Mouse (Mus musculus): ENCODE measurements around the gene Shroom3. TPM values are rescaled to one million over a fixed set of nuclear protein-coding genes. Genes with fewer than 3 reads are reported as not detected.

The Shroom3 gene
- polyA plus RNA-seq, 1 experiment: 18.6 TPM

- 69% methylated on average over 6 of the region's 6 CpGs for WGBS
- Histone ChIP-seq H3K27ac (ENCODE audit: insufficient read depth, low read depth, low read length) (no peak overlapping the region), H3K36me3 (ENCODE audit: control insufficient read depth, insufficient read depth, low read length) (no peaks in the 10 kb centered on the region), H3K4me3 (ENCODE audit: insufficient read depth, low read depth, low read length) (no peak overlapping the region), H3K4me1 (ENCODE audit: control insufficient read depth, insufficient read depth, low read length) (peaks cover 5% of the 10 kb centered on the region; the same call in 1 of the 2 replicates), H3K27me3 (replicated peaks; ENCODE audit: control insufficient read depth, insufficient read depth, low read length) (no peaks in the 10 kb centered on the region)
- DNase-seq: no peak
- TF ChIP-seq CTCF (conservative IDR thresholded peaks at IDR 0.05; ENCODE audit: insufficient read depth, insufficient read length, low read depth, low read length) (no peak), POLR2A (IDR thresholded peaks at IDR 0.05; ENCODE audit: low read depth, low read length) (no peak)
Observed at GRCm38 (mm10) chr5:92849743-92850142, 166.5 kb downstream of the Shroom3 start.

- DNase-seq: no peak
- H3K27me3 ChIP-seq (replicated peaks; ENCODE audit: control insufficient read depth, insufficient read depth, low read length): no peaks in the 10 kb centered on the region
- no peaks in the 10 kb centered on the region for H3K36me3 ChIP-seq (ENCODE audit: control insufficient read depth, insufficient read depth, low read length)
- H3K4me1 ChIP-seq (ENCODE audit: control insufficient read depth, insufficient read depth, low read length): peaks cover 6% of the 10 kb centered on the region; the same call in 1 of the 2 replicates
- no peak overlapping the region for H3K4me3 ChIP-seq (ENCODE audit: insufficient read depth, low read depth, low read length)
- no peak overlapping the region for H3K27ac ChIP-seq (ENCODE audit: insufficient read depth, low read depth, low read length)
- 45% methylated on average over 3 of the region's 3 CpGs for WGBS
- TF ChIP-seq POLR2A (IDR thresholded peaks at IDR 0.05; ENCODE audit: low read depth, low read length): no peak
- TF ChIP-seq CTCF (conservative IDR thresholded peaks at IDR 0.05; ENCODE audit: insufficient read depth, insufficient read length, low read depth, low read length): no peak
Observed at GRCm38 (mm10) chr5:92850925-92851324, 167.7 kb downstream of the Shroom3 start.

DNA sequence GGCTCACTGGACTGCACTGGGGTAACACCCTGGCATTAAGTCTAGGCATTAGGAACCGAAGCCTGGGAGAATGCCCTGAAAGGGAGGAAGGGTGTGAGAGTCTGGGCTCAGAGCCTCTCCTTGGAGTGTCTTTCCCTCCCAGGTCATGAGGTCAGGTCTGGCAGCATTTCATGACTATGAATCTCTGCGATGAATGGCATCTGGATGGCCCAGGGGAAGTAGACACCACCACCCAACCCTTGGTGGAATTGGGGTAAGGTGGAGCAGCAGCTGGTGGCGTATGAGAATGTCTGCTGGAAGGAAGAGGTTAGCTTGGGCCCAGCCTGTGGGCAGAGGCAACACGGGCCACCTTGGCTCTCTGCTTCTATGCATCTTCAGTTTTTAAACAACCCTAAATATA, 171.7 kb downstream of the Shroom3 start:
- DNase-seq: no peak
- no peaks in the 10 kb centered on the region for H3K27me3 ChIP-seq (replicated peaks; ENCODE audit: control insufficient read depth, insufficient read depth, low read length)
- 58% methylated on average over 4 of the region's 4 CpGs for WGBS
- no peak overlapping the region for H3K27ac ChIP-seq (ENCODE audit: insufficient read depth, low read depth, low read length)
- TF ChIP-seq CTCF (conservative IDR thresholded peaks at IDR 0.05; ENCODE audit: insufficient read depth, insufficient read length, low read depth, low read length) (no peak), POLR2A (IDR thresholded peaks at IDR 0.05; ENCODE audit: low read depth, low read length) (no peak)
- H3K36me3 ChIP-seq (ENCODE audit: control insufficient read depth, insufficient read depth, low read length): no peaks in the 10 kb centered on the region
- peaks cover 24% of the 10 kb centered on the region for H3K4me1 ChIP-seq (ENCODE audit: control insufficient read depth, insufficient read depth, low read length)
- H3K4me3 ChIP-seq (ENCODE audit: insufficient read depth, low read depth, low read length): no peak overlapping the region

DNA sequence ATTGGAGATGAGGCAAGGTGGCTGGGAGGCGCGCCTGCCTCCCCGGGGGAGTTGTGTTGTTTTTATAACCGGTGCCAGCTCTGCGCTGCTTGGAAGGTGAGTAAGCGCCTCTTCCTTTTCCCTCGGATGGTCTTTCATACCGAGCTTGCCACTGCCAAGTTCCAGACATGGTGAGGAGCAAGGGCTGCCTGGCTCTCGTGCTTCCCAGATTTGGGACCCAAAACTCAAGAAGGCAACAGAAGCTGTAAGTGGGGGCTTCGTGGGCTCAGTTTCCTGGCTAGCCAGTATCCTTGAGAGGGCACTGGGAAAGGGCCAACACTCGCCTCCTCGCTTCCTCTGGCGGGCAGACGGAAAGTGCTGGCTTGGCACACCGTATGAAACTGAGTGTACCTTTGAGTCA, 173.1 kb downstream of the Shroom3 start:
- no peak for TF ChIP-seq CTCF (conservative IDR thresholded peaks at IDR 0.05; ENCODE audit: insufficient read depth, insufficient read length, low read depth, low read length)

DNA sequence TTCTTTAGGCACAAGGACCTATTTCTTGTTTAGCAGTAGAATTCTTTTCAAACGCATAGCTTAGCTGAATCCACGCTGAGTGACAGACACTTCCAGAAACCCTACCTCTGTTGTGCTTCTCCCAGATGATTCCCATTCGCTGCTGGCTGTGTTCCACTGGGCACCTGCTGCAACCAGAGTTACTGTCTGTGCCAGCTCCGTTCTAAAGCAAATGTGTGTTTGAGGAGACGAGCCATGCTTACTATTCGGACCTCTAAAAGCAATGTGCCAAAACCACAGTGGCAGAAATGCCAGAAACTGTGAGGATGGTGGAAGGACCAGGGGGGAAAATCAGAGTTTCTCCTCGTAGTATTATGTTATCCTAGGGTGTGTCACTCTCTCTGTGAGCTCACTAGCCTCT, 173.9 kb downstream of the Shroom3 start:
- H3K27ac ChIP-seq (ENCODE audit: insufficient read depth, low read depth, low read length): peak overlapping the region; percentile 71
- H3K27me3 ChIP-seq (replicated peaks; ENCODE audit: control insufficient read depth, insufficient read depth, low read length): no peaks in the 10 kb centered on the region
- TF ChIP-seq CTCF (conservative IDR thresholded peaks at IDR 0.05; ENCODE audit: insufficient read depth, insufficient read length, low read depth, low read length) (no peak), POLR2A (IDR thresholded peaks at IDR 0.05; ENCODE audit: low read depth, low read length) (no peak)
- H3K36me3 ChIP-seq (ENCODE audit: control insufficient read depth, insufficient read depth, low read length): no peaks in the 10 kb centered on the region
- 56% methylated on average over 7 of the region's 7 CpGs for WGBS
- H3K4me3 ChIP-seq (ENCODE audit: insufficient read depth, low read depth, low read length): no peak overlapping the region
- DNase-seq: no peak
- H3K4me1 ChIP-seq (ENCODE audit: control insufficient read depth, insufficient read depth, low read length): peaks cover 22% of the 10 kb centered on the region

More for the DNA sequence above, 173.1 kb downstream of the Shroom3 start:
- H3K36me3 ChIP-seq (ENCODE audit: control insufficient read depth, insufficient read depth, low read length): no peaks in the 10 kb centered on the region
- H3K4me3 ChIP-seq (ENCODE audit: insufficient read depth, low read depth, low read length): peak overlapping the region; percentile 37
- 17% methylated on average over 15 of the region's 15 CpGs for WGBS
- H3K4me1 ChIP-seq (ENCODE audit: control insufficient read depth, insufficient read depth, low read length): peaks cover 22% of the 10 kb centered on the region
- H3K27ac ChIP-seq (ENCODE audit: insufficient read depth, low read depth, low read length): peak overlapping the region; percentile 85
- H3K27me3 ChIP-seq (replicated peaks; ENCODE audit: control insufficient read depth, insufficient read depth, low read length): no peaks in the 10 kb centered on the region
- peak; percentile 58 for DNase-seq

- Histone ChIP-seq H3K36me3 (ENCODE audit: control insufficient read depth, insufficient read depth, low read length) (no peaks in the 10 kb centered on the region), H3K4me3 (ENCODE audit: insufficient read depth, low read depth, low read length) (no peak overlapping the region), H3K27ac (ENCODE audit: insufficient read depth, low read depth, low read length) (peak overlapping the region; percentile 59), H3K27me3 (replicated peaks; ENCODE audit: control insufficient read depth, insufficient read depth, low read length) (no peaks in the 10 kb centered on the region), H3K4me1 (ENCODE audit: control insufficient read depth, insufficient read depth, low read length) (peaks cover 22% of the 10 kb centered on the region)
- WGBS: 73% methylated on average over 3 of the region's 3 CpGs
- peak; percentile 25 for DNase-seq
- TF ChIP-seq POLR2A (IDR thresholded peaks at IDR 0.05; ENCODE audit: low read depth, low read length): no peak
- no peak for TF ChIP-seq CTCF (conservative IDR thresholded peaks at IDR 0.05; ENCODE audit: insufficient read depth, insufficient read length, low read depth, low read length)
Observed at GRCm38 (mm10) chr5:92858104-92858503, 174.9 kb downstream of the Shroom3 start.

DNA sequence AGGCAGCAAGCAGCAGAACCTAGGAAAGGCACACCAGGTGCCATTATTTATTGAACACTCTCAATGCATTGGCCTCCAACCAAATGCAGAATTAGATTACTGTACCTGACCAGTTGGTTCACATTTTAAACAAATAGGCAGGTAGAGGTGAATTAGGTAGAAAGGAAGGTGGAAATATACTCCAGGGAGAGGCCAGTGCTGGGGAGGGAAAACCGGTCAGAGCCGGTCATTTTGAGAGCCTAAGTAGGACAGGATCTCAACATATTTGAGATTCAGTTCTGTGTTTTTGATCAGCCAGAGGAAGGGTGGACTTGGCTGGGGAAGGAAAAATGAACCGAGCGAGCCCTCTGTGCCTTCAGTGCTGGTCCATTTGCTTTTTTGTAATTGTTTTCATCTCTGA, 175.3 kb downstream of the Shroom3 start:
- Histone ChIP-seq H3K27ac (ENCODE audit: insufficient read depth, low read depth, low read length) (peak overlapping the region; percentile 59), H3K27me3 (replicated peaks; ENCODE audit: control insufficient read depth, insufficient read depth, low read length) (no peaks in the 10 kb centered on the region), H3K36me3 (ENCODE audit: control insufficient read depth, insufficient read depth, low read length) (no peaks in the 10 kb centered on the region), H3K4me3 (ENCODE audit: insufficient read depth, low read depth, low read length) (no peak overlapping the region), H3K4me1 (ENCODE audit: control insufficient read depth, insufficient read depth, low read length) (peaks cover 22% of the 10 kb centered on the region)
- DNase-seq: peak; percentile 77
- TF ChIP-seq POLR2A (IDR thresholded peaks at IDR 0.05; ENCODE audit: low read depth, low read length): no peak
- TF ChIP-seq CTCF (conservative IDR thresholded peaks at IDR 0.05; ENCODE audit: insufficient read depth, insufficient read length, low read depth, low read length): no peak
- WGBS: 63% methylated on average over 4 of the region's 4 CpGs

All from kidney, adult 2 months (tissue).